Mouse (Mus musculus) kidney, embryonic 16.5 days (tissue): Measurements from ENCODE around the gene Smpdl3b. TPM values are rescaled to one million over a fixed set of nuclear protein-coding genes. Genes with fewer than 3 reads are reported as not detected.
"Not testable (repeated sequence)": the region's sequence is repeated elsewhere in the genome, so short reads cannot be mapped to it uniquely, and the experiment has no call there.

Source experiments
- ATAC-seq: fragments of 200-750 bp; cut with Nextera tagmentation; 2 replicates; pipeline ENCODE4 v1.8.0; 2017; ENCODE audit warnings: moderate TSS enrichment; ENCODE audit not compliant: low FRiP score, low TSS enrichment
- H3K27ac ChIP-seq: fragments of 300-500 bp; sonication (generic); 2 replicates; pipeline ENCODE4 v1.5.1; 2014; ENCODE audit warnings: low read length
- H3K27me3 ChIP-seq: fragments of 300-500 bp; sonication (generic); 2 replicates; pipeline ENCODE4 v1.6.1; 2014; ENCODE audit warnings: low read length, control low read depth, mixed read lengths; ENCODE audit not compliant: insufficient read depth
- H3K36me3 ChIP-seq: fragments of 300-500 bp; sonication (generic); 2 replicates; pipeline ENCODE4 v1.6.1; 2014; ENCODE audit warnings: low read length, control low read depth, mixed read lengths; ENCODE audit not compliant: insufficient read depth
- H3K4me1 ChIP-seq: fragments of 300-500 bp; sonication (generic); 2 replicates; pipeline ENCODE4 v1.6.1; 2014; ENCODE audit warnings: low read length, control low read depth, mixed read lengths; ENCODE audit not compliant: insufficient read depth
- H3K4me2 ChIP-seq: fragments of 300-500 bp; sonication (generic); replicated peaks from 2 replicates; pipeline ENCODE4 v1.6.1; 2014; ENCODE audit warnings: low read depth, low read length
- H3K4me3 ChIP-seq: fragments of 300-500 bp; sonication (generic); 2 replicates; pipeline ENCODE4 v1.5.1; 2014; ENCODE audit warnings: mild to moderate bottlenecking, low read length
- H3K9ac ChIP-seq: fragments of 300-500 bp; sonication (generic); replicated peaks from 2 replicates; pipeline ENCODE4 v1.6.1; 2014; ENCODE audit warnings: low read length
- H3K9me3 ChIP-seq: fragments of 300-500 bp; sonication (generic); 2 replicates; pipeline ENCODE4 v1.6.1; 2016; ENCODE audit warnings: low read length, control low read depth
- WGBS: fragments of 180-500 bp; shearing (Covaris S2); extraction: QIAGEN DNeasy Blood & Tissue Kit; methylation state at CpG from one replicate; pipeline ENCODE4 v1.1.7; 2014; 5-methylcytosine and 5-hydroxymethylcytosine counted together
- polyA plus RNA-seq: library from polyadenylated mRNA; unstranded; fragments of >200 nt; fragmentation: Nextera tagmentation; extraction: Ambion mirVana; gene quantifications from 2 replicates; pipeline ENCODE4 v1.2.1, GENCODE M21; 2015

Gene Smpdl3b
- polyA plus RNA-seq, 1 experiment from 2014 or later: 11.6 TPM

- H3K4me1 ChIP-seq: not testable (repeated sequence)
- WGBS: 93% methylated on average over 9 of the region's 9 CpGs
Measured at GRCm38 (mm10) chr4:132737154-132737553, 19.9 kb downstream of the Smpdl3b start.

GRCm38 (mm10) chr4:132735894-132736293, 21.2 kb downstream of the Smpdl3b start:
- WGBS: 66% methylated on average over 3 of the region's 3 CpGs
- H3K27me3 ChIP-seq: no peaks in the 10 kb centered on the region
- ATAC-seq: no peak
- H3K9me3 ChIP-seq: no peaks in the 10 kb centered on the region
- no peak overlapping the region for H3K9ac ChIP-seq
- H3K27ac ChIP-seq: no peak overlapping the region
- no peaks in the 10 kb centered on the region for H3K36me3 ChIP-seq
- no peak overlapping the region for H3K4me3 ChIP-seq
- H3K4me2 ChIP-seq: no peak overlapping the region
- peaks cover 8% of the 10 kb centered on the region; the same call in 1 of the 2 replicates for H3K4me1 ChIP-seq

More at GRCm38 (mm10) chr4:132737154-132737553, 19.9 kb downstream of the Smpdl3b start:
- ATAC-seq, H3K9ac ChIP-seq, H3K27ac ChIP-seq, H3K9me3 ChIP-seq, H3K36me3 ChIP-seq, H3K4me3 ChIP-seq, H3K4me2 ChIP-seq, H3K27me3 ChIP-seq: not testable (repeated sequence)

- Histone ChIP-seq H3K27me3 (no peaks in the 10 kb centered on the region), H3K4me1 (peaks cover 8% of the 10 kb centered on the region; the same call in 1 of the 2 replicates), H3K27ac (no peak overlapping the region), H3K9ac (no peak overlapping the region), H3K4me2 (no peak overlapping the region), H3K36me3 (no peaks in the 10 kb centered on the region), H3K4me3 (no peak overlapping the region), H3K9me3 (no peaks in the 10 kb centered on the region)
- WGBS: 83% methylated on average over 2 of the region's 2 CpGs
- no peak for ATAC-seq
Measured at GRCm38 (mm10) chr4:132735389-132735788, 21.7 kb downstream of the Smpdl3b start.

GRCm38 (mm10) chr4:132734766-132735165, 22.3 kb downstream of the Smpdl3b start:
- H3K9me3 ChIP-seq: no peaks in the 10 kb centered on the region
- 98% methylated on average over 2 of the region's 2 CpGs for WGBS
- no peak overlapping the region for H3K9ac ChIP-seq
- H3K36me3 ChIP-seq: no peaks in the 10 kb centered on the region
- no peaks in the 10 kb centered on the region for H3K27me3 ChIP-seq
- ATAC-seq: no peak
- no peak overlapping the region for H3K4me3 ChIP-seq
- no peak overlapping the region for H3K4me2 ChIP-seq
- H3K27ac ChIP-seq: no peak overlapping the region
- H3K4me1 ChIP-seq: peaks cover 8% of the 10 kb centered on the region; the same call in 1 of the 2 replicates

- no peak overlapping the region for H3K27ac ChIP-seq
- no peak overlapping the region for H3K4me2 ChIP-seq
- H3K4me1 ChIP-seq: peaks cover 8% of the 10 kb centered on the region; the same call in 1 of the 2 replicates
- H3K36me3 ChIP-seq: no peaks in the 10 kb centered on the region
- H3K27me3 ChIP-seq: no peaks in the 10 kb centered on the region
- no peak for ATAC-seq
- H3K4me3 ChIP-seq: no peak overlapping the region
- no peaks in the 10 kb centered on the region for H3K9me3 ChIP-seq
- no peak overlapping the region for H3K9ac ChIP-seq
- 94% methylated on average over 25 of the region's 25 CpGs for WGBS
Measured at GRCm38 (mm10) chr4:132733071-132733770, 23.8 kb downstream of the Smpdl3b start.

- peak; percentile 99 for ATAC-seq
- Histone ChIP-seq H3K4me2 (peak within 1 kb of the TSS; percentile 62), H3K27ac (no peak within 1 kb of the TSS), H3K27me3 (no peaks in the 10 kb centered on the region), H3K4me1 (peaks cover 8% of the 10 kb centered on the region; the same call in 1 of the 2 replicates), H3K4me3 (peak within 1 kb of the TSS; percentile 56), H3K9me3 (no peaks in the 10 kb centered on the region), H3K36me3 (no peaks in the 10 kb centered on the region), H3K9ac (peak within 1 kb of the TSS; percentile 64)
- 2% methylated on average over 34 of the region's 34 CpGs for WGBS
Measured at GRCm38 (mm10) chr4:132732148-132732684, 24.8 kb downstream of the Smpdl3b start, which contains the start of gene Xkr8. TSS of gene Xkr8 (minus strand) at chr4:132732546.

GRCm38 (mm10) chr4:132731616-132732015, 25.4 kb downstream of the Smpdl3b start:
- no peak for ATAC-seq
- 48% methylated on average over 12 of the region's 12 CpGs for WGBS
- H3K4me3 ChIP-seq: peak overlapping the region; percentile 56
- peak overlapping the region; percentile 64 for H3K9ac ChIP-seq
- peaks cover 8% of the 10 kb centered on the region; the same call in 1 of the 2 replicates for H3K4me1 ChIP-seq
- no peaks in the 10 kb centered on the region for H3K27me3 ChIP-seq
- H3K9me3 ChIP-seq: no peaks in the 10 kb centered on the region
- no peaks in the 10 kb centered on the region for H3K36me3 ChIP-seq
- peak overlapping the region; percentile 62 for H3K4me2 ChIP-seq
- no peak overlapping the region for H3K27ac ChIP-seq

GRCm38 (mm10) chr4:132728233-132728632, 28.8 kb downstream of the Smpdl3b start:
- Histone ChIP-seq H3K4me3 (no peak overlapping the region), H3K9ac (no peak overlapping the region), H3K27ac (no peak overlapping the region), H3K4me2 (no peak overlapping the region), H3K36me3 (no peaks in the 10 kb centered on the region), H3K9me3 (no peaks in the 10 kb centered on the region), H3K27me3 (no peaks in the 10 kb centered on the region), H3K4me1 (peaks cover 8% of the 10 kb centered on the region; the same call in 1 of the 2 replicates)
- WGBS: 90% methylated on average over 8 of the region's 8 CpGs
- ATAC-seq: no peak

- H3K36me3 ChIP-seq: peaks cover 42% of the 10 kb centered on the region
Measured at GRCm38 (mm10) chr4:132718251-132718650, 38.8 kb downstream of the Smpdl3b start.

GRCm38 (mm10) chr4:132713181-132713580, 43.9 kb downstream of the Smpdl3b start:
- Histone ChIP-seq H3K36me3 (peaks cover 46% of the 10 kb centered on the region), H3K4me3 (no peak overlapping the region), H3K27ac (no peak overlapping the region), H3K4me2 (no peak overlapping the region), H3K9me3 (no peaks in the 10 kb centered on the region), H3K9ac (no peak overlapping the region), H3K4me1 (no peaks in the 10 kb centered on the region), H3K27me3 (no peaks in the 10 kb centered on the region)
- no peak for ATAC-seq
- 95% methylated on average over 7 of the region's 7 CpGs for WGBS

More at GRCm38 (mm10) chr4:132718251-132718650, 38.8 kb downstream of the Smpdl3b start:
- Histone ChIP-seq H3K27ac (no peak overlapping the region), H3K9ac (no peak overlapping the region), H3K4me2 (no peak overlapping the region), H3K9me3 (no peaks in the 10 kb centered on the region), H3K27me3 (no peaks in the 10 kb centered on the region), H3K4me1 (no peaks in the 10 kb centered on the region), H3K4me3 (no peak overlapping the region)
- ATAC-seq: no peak
- 97% methylated on average over 1 of the region's 1 CpGs for WGBS
